Mouse (Mus musculus): ENCODE results near the gene Ogfr.

Ogfr gene

GRCm38 (mm10) chr2:180604781-180605180 lies 15.7 kb downstream of the Ogfr start:
- DNase-seq (ENCODE audit: low spot score in 2 of 2) = no peak

DNA sequence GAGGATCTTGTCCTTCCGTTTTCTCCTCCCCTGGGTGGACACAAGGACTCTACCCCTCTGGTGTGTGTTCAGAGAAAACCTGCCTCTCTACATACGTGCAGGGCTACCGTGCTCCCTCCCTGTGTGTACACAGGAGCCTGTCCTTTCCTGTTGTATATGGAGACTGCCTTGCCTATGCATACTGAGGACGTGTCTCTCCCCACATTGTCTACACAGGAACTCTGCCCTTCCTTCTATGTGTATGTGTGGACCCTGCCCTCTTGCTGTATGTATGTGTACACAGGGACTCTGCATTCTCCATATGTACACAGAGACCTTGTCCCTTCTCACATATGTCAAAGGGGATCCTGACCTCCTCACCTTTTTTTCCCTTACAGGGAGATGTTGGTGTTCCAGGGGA lies 21.2 kb downstream of the Ogfr start:
- no peak for DNase-seq (ENCODE audit: low spot score in 2 of 2)

GRCm38 (mm10) chr2:180611882-180612281 lies 22.8 kb downstream of the Ogfr start:
- DNase-seq (ENCODE audit: low spot score in 2 of 2) = no peak

DNA sequence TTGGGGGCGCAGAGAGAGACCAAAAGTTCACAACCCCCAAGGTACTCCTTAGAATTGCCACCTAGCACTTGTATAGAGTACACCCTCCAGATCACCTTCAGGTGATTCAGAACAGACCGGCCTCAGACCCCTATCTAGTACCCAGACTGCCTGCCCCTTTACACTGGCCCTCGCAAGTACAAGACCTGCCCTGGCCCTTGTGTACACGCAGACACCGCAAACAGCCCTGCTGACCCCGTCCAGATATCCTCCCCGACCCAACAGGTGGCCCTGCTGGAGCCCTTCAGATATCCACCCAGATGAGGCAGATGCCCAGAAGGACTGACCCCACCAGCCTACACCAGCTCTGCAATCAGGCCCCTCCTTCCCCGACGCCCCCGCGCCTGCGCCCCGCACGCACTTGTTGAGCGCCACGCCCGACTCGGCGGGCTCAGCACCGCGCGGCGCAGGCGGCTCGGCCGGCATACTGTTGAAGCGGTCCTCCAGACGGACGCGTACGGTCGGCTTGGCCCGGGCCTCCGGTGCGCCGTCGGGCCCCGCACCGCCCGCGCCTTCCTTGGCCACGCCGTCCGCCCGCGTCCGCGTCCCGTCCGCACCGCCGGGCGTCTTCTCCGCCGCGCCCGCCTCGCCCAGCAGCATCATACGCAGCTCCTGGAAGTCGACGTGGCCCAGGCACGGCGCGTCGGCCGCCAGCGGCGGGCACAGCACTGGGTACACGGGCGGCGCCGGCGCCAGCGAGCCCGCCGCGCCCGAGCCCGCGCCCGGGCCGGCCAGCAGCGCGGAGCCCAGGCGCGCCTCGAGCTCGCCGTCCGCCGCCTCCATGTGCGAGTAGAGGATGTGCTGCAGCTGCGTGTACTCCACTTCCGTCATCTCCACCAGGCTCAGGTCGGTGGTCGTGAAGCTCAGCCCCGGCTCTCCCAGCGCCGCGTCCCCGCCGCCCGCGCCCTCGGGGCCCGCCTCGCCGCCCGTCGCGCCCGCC lies 52.8 kb downstream of the Ogfr start:
- no peak for DNase-seq (ENCODE audit: low spot score in 2 of 2)

DNA sequence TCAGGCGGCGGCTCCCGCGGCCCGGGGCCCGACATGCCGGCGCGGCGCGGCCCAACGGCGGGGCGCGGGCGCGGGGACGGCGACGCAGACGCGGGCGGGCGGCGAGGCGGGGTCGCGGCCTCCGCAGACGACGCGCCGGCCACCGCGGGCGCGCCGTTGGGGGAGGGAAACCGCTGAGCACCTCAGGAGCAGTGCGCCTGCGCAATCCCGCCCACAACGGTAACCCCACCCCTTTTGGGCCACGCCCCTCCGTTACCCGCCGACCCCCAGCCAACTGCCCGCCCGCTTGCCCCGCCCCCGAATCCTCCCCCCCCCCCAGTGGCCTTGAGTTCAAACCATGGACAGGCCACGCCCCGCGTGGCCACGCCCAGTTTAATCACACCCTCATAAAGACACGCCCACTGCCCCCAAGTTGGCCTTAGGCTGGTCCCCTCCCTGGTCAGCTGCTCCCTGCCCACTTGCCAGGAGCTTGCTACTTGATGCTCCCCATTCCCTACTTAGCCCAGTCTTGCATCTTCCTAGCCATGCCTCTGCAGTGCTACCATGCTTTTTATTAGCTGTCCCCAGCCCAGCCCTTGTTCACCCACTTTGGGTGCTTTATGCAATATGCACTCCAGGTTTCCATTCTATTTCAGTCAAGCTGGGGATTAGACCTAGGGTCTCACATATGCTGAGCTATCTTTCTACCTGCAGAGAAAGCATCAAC lies 53.7 kb downstream of the Ogfr start, which contains the start of gene Tcfl5:
Tcfl5 (minus strand) TSS at position 154 of the 706 bp plus-strand sequence.
- no peak for DNase-seq (ENCODE audit: low spot score in 2 of 2)

DNA sequence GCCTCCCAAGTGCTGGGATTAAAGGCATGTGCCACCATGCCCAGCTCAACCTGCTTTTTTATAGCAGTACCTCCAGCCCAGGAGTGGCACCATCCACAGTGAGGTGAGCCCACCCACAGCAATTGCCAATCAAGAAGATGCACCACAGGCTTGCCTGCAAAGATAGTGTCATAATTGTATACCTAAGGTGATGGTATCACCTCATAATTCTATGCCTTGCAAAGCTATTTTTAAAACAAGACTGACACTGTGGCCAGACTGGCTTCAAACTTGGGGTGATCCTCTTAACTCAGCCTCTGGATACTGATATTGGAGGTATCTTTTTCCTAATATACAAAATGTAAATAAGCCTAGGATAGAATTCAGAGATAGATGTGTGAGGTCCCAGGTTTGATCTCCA lies 54.6 kb downstream of the Ogfr start:
- DNase-seq (ENCODE audit: low spot score in 2 of 2) = no peak

Data from urinary bladder, adult 18-20 months (tissue).